Mouse (Mus musculus) natural killer cell, adult 2 months (primary cell): ENCODE results near the gene Gm14525.
"Not testable (repeated sequence)": the region's sequence is repeated elsewhere in the genome, so short reads cannot be mapped to it uniquely, and the experiment has no call there.

ENCODE experiments used
- DNase-seq, 2 experiments: peaks; one replicate each; pipeline ENCODE4 v3.0.0; 2022; ENCODE audit warnings: low spot score in 2 of 2

The Gm14525 gene

GRCm38 (mm10) chrX:26702538-26702937, at the start of gene Gm14525:
Gene Gm14525, minus strand, starts transcription at chrX:26702638.
- not testable (repeated sequence) for DNase-seq
